Mouse (Mus musculus) hindbrain, embryonic 12.5 days (tissue): Measurements from ENCODE around the gene Mast3. TPM values are rescaled to one million over a fixed set of nuclear protein-coding genes. Genes with fewer than 3 reads are reported as not detected.

Source experiments
- ATAC-seq: fragments of 200-750 bp; cut with Nextera tagmentation; 2 replicates; pipeline ENCODE4 v1.8.0; 2017; ENCODE audit warnings: moderate TSS enrichment; ENCODE audit not compliant: low FRiP score
- H3K27ac ChIP-seq: fragments of 300-500 bp; sonication (generic); 2 replicates; pipeline ENCODE4 v1.5.1; 2016; ENCODE audit warnings: mild to moderate bottlenecking
- H3K27me3 ChIP-seq: fragments of 300-500 bp; sonication (generic); 2 replicates; pipeline ENCODE4 v1.6.1; 2016; ENCODE audit warnings: mild to moderate bottlenecking
- H3K36me3 ChIP-seq: fragments of 300-500 bp; sonication (generic); 2 replicates; pipeline ENCODE4 v1.6.1; 2016; ENCODE audit warnings: mild to moderate bottlenecking
- H3K4me1 ChIP-seq: fragments of 300-500 bp; sonication (generic); 2 replicates; pipeline ENCODE4 v1.6.1; 2016
- H3K4me2 ChIP-seq: fragments of 300-500 bp; sonication (generic); replicated peaks from 2 replicates; pipeline ENCODE4 v1.6.1; 2016; ENCODE audit warnings: mild to moderate bottlenecking
- H3K4me3 ChIP-seq: fragments of 300-500 bp; sonication (generic); 2 replicates; pipeline ENCODE4 v1.5.1; 2016; ENCODE audit warnings: mild to moderate bottlenecking
- H3K9ac ChIP-seq: fragments of 300-500 bp; sonication (generic); 2 replicates; pipeline ENCODE4 v1.6.1; 2016; ENCODE audit warnings: mild to moderate bottlenecking, moderate library complexity
- H3K9me3 ChIP-seq: fragments of 300-500 bp; sonication (generic); replicated peaks from 2 replicates; pipeline ENCODE4 v1.6.1; 2016; ENCODE audit warnings: mild to moderate bottlenecking
- WGBS: fragments of 180-500 bp; shearing (Covaris S2); methylation state at CpG from one replicate; pipeline ENCODE4 v1.1.7; 2016; 5-methylcytosine and 5-hydroxymethylcytosine counted together
- polyA plus RNA-seq: library from polyadenylated mRNA; unstranded; fragments of >200 nt; fragmentation: Nextera tagmentation; extraction: Ambion mirVana; gene quantifications from 2 replicates; pipeline ENCODE4 v1.2.1, GENCODE M21; 2016

The Mast3 gene
- polyA plus RNA-seq, 1 experiment from 2014 or later = 17.7 TPM

GRCm38 (mm10) chr8:70786291-70787050 is 18.4 kb downstream of the Mast3 start:
- Histone ChIP-seq H3K9me3 (no peaks in the 10 kb centered on the region), H3K27me3 (peaks cover 3% of the 10 kb centered on the region; the same call in 1 of the 2 replicates), H3K4me3 (no peak overlapping the region), H3K4me1 (peaks cover 23% of the 10 kb centered on the region), H3K36me3 (peaks cover 65% of the 10 kb centered on the region), H3K9ac (no peak overlapping the region), H3K4me2 (no peak overlapping the region), H3K27ac (no peak overlapping the region)
- no peak for ATAC-seq
- WGBS = 86% methylated on average over 25 of the region's 25 CpGs

DNA sequence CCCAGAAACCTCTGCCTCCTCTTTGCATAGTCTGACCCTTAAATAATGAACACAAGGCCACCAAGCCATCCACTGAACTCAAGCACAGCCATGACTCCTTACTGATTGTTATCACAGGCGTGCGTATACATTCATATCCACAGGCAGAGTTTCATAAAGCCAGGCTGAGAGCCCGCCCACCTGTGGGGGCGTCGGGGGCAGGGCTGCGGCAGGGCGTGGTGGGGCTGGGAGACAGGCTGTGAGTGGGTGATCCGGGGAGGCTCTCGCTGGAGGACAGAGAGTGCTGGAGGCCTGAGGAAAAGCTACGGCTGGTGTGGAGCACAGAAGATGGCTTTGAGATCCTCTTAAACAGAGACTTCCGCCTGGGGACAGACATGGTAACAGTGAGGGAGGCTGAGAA is 24.8 kb downstream of the Mast3 start:
- H3K9me3 ChIP-seq = no peaks in the 10 kb centered on the region
- no peak overlapping the region for H3K27ac ChIP-seq
- no peak overlapping the region for H3K9ac ChIP-seq
- H3K4me2 ChIP-seq = no peak overlapping the region
- 83% methylated on average over 11 of the region's 11 CpGs for WGBS
- H3K4me3 ChIP-seq = no peak overlapping the region
- no peaks in the 10 kb centered on the region for H3K27me3 ChIP-seq
- H3K36me3 ChIP-seq = peaks cover 61% of the 10 kb centered on the region
- H3K4me1 ChIP-seq = peaks cover 22% of the 10 kb centered on the region
- ATAC-seq = no peak

GRCm38 (mm10) chr8:70776496-70777444 is 28.1 kb downstream of the Mast3 start, which contains the start of gene Pik3r2:
Gene Pik3r2, minus strand, starts transcription at chr8:70776713.
- Histone ChIP-seq H3K4me1 (peaks cover 42% of the 10 kb centered on the region), H3K9me3 (no peaks in the 10 kb centered on the region), H3K4me3 (peak within 1 kb of the TSS; percentile 82), H3K36me3 (peaks cover 65% of the 10 kb centered on the region), H3K27ac (peak within 1 kb of the TSS; percentile 96), H3K9ac (peak within 1 kb of the TSS; percentile 87), H3K4me2 (peak within 1 kb of the TSS; percentile 90), H3K27me3 (no peaks in the 10 kb centered on the region)
- WGBS = under 1% methylated on average over 91 of the region's 94 CpGs
- ATAC-seq = peak; percentile 91

- no peak; the same call in none of the 2 replicates for ATAC-seq
- H3K4me1 ChIP-seq = peaks cover 42% of the 10 kb centered on the region
- WGBS = 2% methylated on average over 32 of the region's 34 CpGs
Measured at GRCm38 (mm10) chr8:70775851-70776495, 28.9 kb downstream of the Mast3 start.

DNA sequence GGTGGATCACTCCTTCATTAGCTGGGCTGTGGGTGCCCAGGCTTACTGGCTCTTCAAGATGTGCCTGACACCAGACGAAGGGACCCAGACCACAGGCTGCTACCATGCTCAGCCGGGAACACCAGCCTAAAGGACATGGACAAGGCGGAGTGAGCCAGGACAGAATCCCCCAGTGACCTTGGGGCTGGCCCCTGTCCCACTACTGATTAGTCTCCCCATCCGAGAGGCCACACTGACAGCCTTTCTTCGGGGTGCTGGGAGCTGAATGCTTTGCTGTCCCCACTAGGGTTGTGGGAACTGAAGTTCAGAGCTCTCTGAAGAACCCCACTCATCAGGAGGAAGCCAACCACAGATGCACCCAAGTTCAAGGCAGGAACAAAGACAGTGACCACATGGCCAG is 29.6 kb downstream of the Mast3 start:
- Histone ChIP-seq H3K4me1 (peaks cover 42% of the 10 kb centered on the region), H3K4me2 (peak overlapping the region; percentile 90), H3K27me3 (no peaks in the 10 kb centered on the region), H3K4me3 (peak overlapping the region; percentile 82), H3K9me3 (no peaks in the 10 kb centered on the region), H3K36me3 (peaks cover 68% of the 10 kb centered on the region), H3K9ac (peak overlapping the region; percentile 87), H3K27ac (no peak overlapping the region)
- WGBS = 92% methylated on average over 5 of the region's 5 CpGs
- ATAC-seq = no peak

More at GRCm38 (mm10) chr8:70775851-70776495, 28.9 kb downstream of the Mast3 start:
- H3K4me3 ChIP-seq = peak overlapping the region; percentile 82
- peak overlapping the region; percentile 90 for H3K4me2 ChIP-seq
- H3K9me3 ChIP-seq = no peaks in the 10 kb centered on the region
- peak overlapping the region; percentile 96 for H3K27ac ChIP-seq
- H3K9ac ChIP-seq = peak overlapping the region; percentile 87
- H3K36me3 ChIP-seq = peaks cover 68% of the 10 kb centered on the region
- no peaks in the 10 kb centered on the region for H3K27me3 ChIP-seq

DNA sequence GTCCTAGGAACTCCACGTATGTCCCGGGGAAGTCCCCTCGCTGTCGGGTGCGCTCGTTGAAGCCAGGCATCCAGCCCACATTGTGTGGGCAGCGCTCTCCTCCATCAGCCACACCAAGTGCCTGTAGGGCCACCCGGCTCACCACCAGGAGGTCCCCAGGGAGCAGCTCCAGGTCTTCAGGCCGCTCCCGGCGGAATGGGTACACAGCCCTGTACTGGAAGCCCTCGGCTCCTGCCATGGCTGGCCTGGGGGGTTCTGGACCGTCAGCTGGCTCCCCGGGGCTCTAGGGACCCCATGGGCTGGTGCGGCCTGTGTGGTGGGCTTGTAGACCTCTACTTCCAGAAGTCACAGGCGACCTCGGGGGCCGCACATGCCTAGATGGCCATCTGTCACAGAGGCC is 30.1 kb downstream of the Mast3 start:
- Histone ChIP-seq H3K4me1 (peaks cover 42% of the 10 kb centered on the region), H3K9ac (peak overlapping the region; percentile 33; the same call in 1 of the 2 replicates), H3K36me3 (peaks cover 68% of the 10 kb centered on the region), H3K4me2 (peak overlapping the region; percentile 90), H3K27ac (no peak overlapping the region), H3K27me3 (no peaks in the 10 kb centered on the region), H3K9me3 (no peaks in the 10 kb centered on the region), H3K4me3 (peak overlapping the region; percentile 82; the same call in 1 of the 2 replicates)
- no peak for ATAC-seq
- WGBS = 93% methylated on average over 18 of the region's 18 CpGs

- 73% methylated on average over 9 of the region's 9 CpGs for WGBS
- peak overlapping the region; percentile 30 for H3K27ac ChIP-seq
- H3K4me3 ChIP-seq = no peak overlapping the region
- peaks cover 63% of the 10 kb centered on the region for H3K36me3 ChIP-seq
- no peaks in the 10 kb centered on the region for H3K27me3 ChIP-seq
- H3K9me3 ChIP-seq = no peaks in the 10 kb centered on the region
- no peak for ATAC-seq
- peak overlapping the region; percentile 90 for H3K4me2 ChIP-seq
- peaks cover 42% of the 10 kb centered on the region for H3K4me1 ChIP-seq
- 0 out of 2 replicates have a peak overlapping the region, but pooled peaks have one; percentile 33 for H3K9ac ChIP-seq
Measured at GRCm38 (mm10) chr8:70773833-70774232, 31.0 kb downstream of the Mast3 start.

DNA sequence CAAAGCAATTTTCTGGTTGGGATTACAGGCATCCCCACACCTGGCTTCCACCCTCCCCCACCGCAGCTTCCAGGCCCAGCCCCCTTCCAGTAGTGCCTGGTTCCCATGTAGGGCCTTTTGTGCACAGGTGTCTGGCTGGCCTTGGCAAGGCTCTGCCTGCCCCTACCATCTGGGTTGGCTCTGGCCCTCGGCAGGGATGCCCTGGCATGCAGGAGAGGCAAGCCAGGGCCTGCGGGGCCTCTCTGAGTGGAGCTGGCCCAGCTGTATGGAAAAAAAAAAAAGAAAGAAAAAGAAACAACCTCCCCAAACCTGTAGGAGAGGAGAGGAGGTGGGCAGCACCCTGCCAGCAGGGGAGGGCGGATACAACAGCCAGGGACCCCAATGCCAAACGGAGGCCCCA is 31.4 kb downstream of the Mast3 start:
- Histone ChIP-seq H3K27me3 (no peaks in the 10 kb centered on the region), H3K36me3 (peaks cover 64% of the 10 kb centered on the region), H3K4me3 (no peak overlapping the region), H3K9me3 (no peaks in the 10 kb centered on the region), H3K27ac (peak overlapping the region; percentile 23; the same call in 1 of the 2 replicates), H3K4me2 (peak overlapping the region; percentile 90; the same call in 1 of the 2 replicates), H3K4me1 (peaks cover 40% of the 10 kb centered on the region), H3K9ac (0 out of 2 replicates have a peak overlapping the region, but pooled peaks have one; percentile 33)
- WGBS = 91% methylated on average over 5 of the region's 5 CpGs
- no peak for ATAC-seq

- no peak overlapping the region for H3K27ac ChIP-seq
- WGBS = 93% methylated on average over 9 of the region's 9 CpGs
- no peaks in the 10 kb centered on the region; the same call in 1 of the 2 replicates for H3K27me3 ChIP-seq
- 0 out of 2 replicates have a peak overlapping the region, but pooled peaks have one; percentile 9 for H3K9ac ChIP-seq
- ATAC-seq = no peak
- H3K4me2 ChIP-seq = 0 out of 2 replicates have a peak overlapping the region, but pooled peaks have one; percentile 90
- H3K36me3 ChIP-seq = peaks cover 65% of the 10 kb centered on the region
- no peak overlapping the region for H3K4me3 ChIP-seq
- peaks cover 35% of the 10 kb centered on the region for H3K4me1 ChIP-seq
- no peaks in the 10 kb centered on the region for H3K9me3 ChIP-seq
Measured at GRCm38 (mm10) chr8:70772890-70773289, 32.0 kb downstream of the Mast3 start.

DNA sequence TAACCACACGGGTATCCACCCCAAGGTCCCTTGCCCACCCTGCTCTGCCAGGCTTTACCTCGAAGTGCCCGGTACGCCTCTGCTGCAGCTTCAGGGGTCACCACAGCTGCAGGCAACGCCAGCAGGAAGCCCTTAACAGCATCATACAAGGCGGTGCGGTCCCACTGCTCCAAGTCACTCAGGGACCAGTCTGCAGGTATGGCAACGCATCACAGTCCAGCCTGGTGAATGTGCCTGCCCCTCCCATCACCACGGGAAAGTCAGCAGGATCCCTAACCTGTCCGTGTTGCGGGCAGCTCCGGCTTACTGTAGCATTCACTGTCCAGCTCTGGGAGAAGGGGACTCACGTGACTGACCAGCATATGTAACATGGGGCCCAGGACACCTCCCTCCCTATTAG is 32.8 kb downstream of the Mast3 start:
- peaks cover 30% of the 10 kb centered on the region for H3K4me1 ChIP-seq
- no peak overlapping the region for H3K27ac ChIP-seq
- WGBS = 94% methylated on average over 13 of the region's 13 CpGs
- no peaks in the 10 kb centered on the region for H3K9me3 ChIP-seq
- H3K27me3 ChIP-seq = peaks cover 8% of the 10 kb centered on the region; the same call in 1 of the 2 replicates
- no peak overlapping the region for H3K4me3 ChIP-seq
- no peak for ATAC-seq
- H3K9ac ChIP-seq = no peak overlapping the region
- H3K36me3 ChIP-seq = peaks cover 71% of the 10 kb centered on the region
- H3K4me2 ChIP-seq = no peak overlapping the region

- ATAC-seq = no peak
- Histone ChIP-seq H3K27me3 (peaks cover 15% of the 10 kb centered on the region; the same call in 1 of the 2 replicates), H3K36me3 (peaks cover 71% of the 10 kb centered on the region), H3K4me1 (peaks cover 38% of the 10 kb centered on the region), H3K4me3 (no peak overlapping the region), H3K27ac (no peak overlapping the region), H3K4me2 (no peak overlapping the region), H3K9me3 (no peaks in the 10 kb centered on the region), H3K9ac (no peak overlapping the region)
- WGBS = 88% methylated on average over 7 of the region's 7 CpGs
Measured at GRCm38 (mm10) chr8:70771217-70771616, 33.6 kb downstream of the Mast3 start.
